In genomic region chr8:77804536-77804935, GRCm38 (mm10) we compare ENCODE assay signal across 19 mouse cellular contexts.
A peak's percentile ranks its signal among the peaks of the same experiment; 100 is the strongest.
DNase-seq lines count a peak whose midpoint lies in the region; ATAC-seq and TF ChIP-seq lines count a peak whose summit lies in the region.
"Had no signal": no experiment of that assay in that cellular context is flagged by ENCODE, and none has a peak within 500 bp of the region (broad histone marks: within the 10 kb centered on the region; RNA-seq: fewer than 3 reads in every experiment).

No protein-coding gene starts in this region.

- TF ChIP-seq CTCF in gastrocnemius, adult 2 months (IDR thresholded peaks at IDR 0.05): no peak

- H3K36me3 ChIP-seq in heart, embryonic 12.5 days: no peaks in the 10 kb centered on the region
- no peaks in the 10 kb centered on the region for H3K36me3 ChIP-seq in lung, embryonic 16.5 days (ENCODE audit: control insufficient read depth, insufficient read depth, low read length)
- H3K36me3 ChIP-seq: embryonic facial prominence, embryonic 12.5 days; forebrain, embryonic 12.5 days; hindbrain, embryonic 12.5 days had no signal

- no peak for ATAC-seq in heart, embryonic 12.5 days (ENCODE audit: insufficient number of reproducible peaks, low FRiP score)
- ATAC-seq in lung, embryonic 16.5 days (ENCODE audit: low read depth): no peak
- ATAC-seq: forebrain, embryonic 16.5 days; hindbrain, embryonic 16.5 days; inflammation-experienced regulatory T-cells, adult 6 months had no signal

- H3K27ac ChIP-seq in gastrocnemius, adult 2 months: peak overlapping the region; percentile 40
- H3K27ac ChIP-seq in heart, embryonic 12.5 days (ENCODE audit: poor library complexity, severe bottlenecking): 0 out of 2 replicates have a peak overlapping the region, but pooled peaks have one; percentile 26
- peak overlapping the region; percentile 89 for H3K27ac ChIP-seq in lung, embryonic 16.5 days (ENCODE audit: low read length)
- H3K27ac ChIP-seq: embryonic facial prominence, embryonic 12.5 days; forebrain, embryonic 12.5 days; hindbrain, embryonic 12.5 days had no signal

- DNase-seq in gastrocnemius, adult 2 months: no peak
- DNase-seq in gastrocnemius, postnatal 36 days: no peak
- no peak for DNase-seq in heart, postnatal 4 days
- no peak for DNase-seq in lung, adult 18-20 months
- no peak for DNase-seq in left cerebral cortex, adult 9 months (ENCODE audit: low spot score in 2 of 2)
- DNase-seq: adrenal gland, postnatal 14 days; cerebellum, adult 11-12 months; cerebellum, adult 9-10 months; cerebellum, postnatal 25 days; gastrocnemius, postnatal 14 days; heart, postnatal 36 days had no signal

- WGBS in heart, embryonic 12.5 days: 47% methylated on average over 6 of the region's 6 CpGs
- WGBS in lung, embryonic 16.5 days: 63% methylated on average over 6 of the region's 6 CpGs

- H3K9ac ChIP-seq in heart, embryonic 12.5 days: no peak overlapping the region
- no peak overlapping the region for H3K9ac ChIP-seq in lung, embryonic 16.5 days (ENCODE audit: low read length)
- H3K9ac ChIP-seq: embryonic facial prominence, embryonic 12.5 days; forebrain, embryonic 12.5 days; hindbrain, embryonic 12.5 days had no signal

- peaks cover 9% of the 10 kb centered on the region for H3K4me1 ChIP-seq in heart, embryonic 12.5 days (replicated peaks)
- peaks cover 19% of the 10 kb centered on the region for H3K4me1 ChIP-seq in lung, embryonic 16.5 days (replicated peaks; ENCODE audit: control insufficient read depth, insufficient read depth, low read length)
- H3K4me1 ChIP-seq: embryonic facial prominence, embryonic 12.5 days; forebrain, embryonic 12.5 days; hindbrain, embryonic 12.5 days had no signal

- H3K4me3 ChIP-seq in gastrocnemius, adult 2 months: no peak overlapping the region
- no peak overlapping the region for H3K4me3 ChIP-seq in heart, embryonic 12.5 days
- no peak overlapping the region for H3K4me3 ChIP-seq in lung, embryonic 16.5 days (ENCODE audit: low read length)
- H3K4me3 ChIP-seq: embryonic facial prominence, embryonic 12.5 days; forebrain, embryonic 12.5 days; hindbrain, embryonic 12.5 days had no signal

- 0 out of 2 replicates have a peak, but pooled peaks cover 3% of the 10 kb centered on the region for H3K9me3 ChIP-seq in heart, embryonic 12.5 days (replicated peaks)
- H3K9me3 ChIP-seq in lung, embryonic 16.5 days (ENCODE audit: control insufficient read depth, low read length): no peaks in the 10 kb centered on the region
- H3K9me3 ChIP-seq: embryonic facial prominence, embryonic 12.5 days; forebrain, embryonic 12.5 days; hindbrain, embryonic 12.5 days had no signal

- no peaks in the 10 kb centered on the region for H3K27me3 ChIP-seq in heart, embryonic 12.5 days (replicated peaks)
- no peaks in the 10 kb centered on the region for H3K27me3 ChIP-seq in lung, embryonic 16.5 days (ENCODE audit: control insufficient read depth, insufficient read depth, low read depth, low read length)
- H3K27me3 ChIP-seq: embryonic facial prominence, embryonic 12.5 days; forebrain, embryonic 12.5 days; hindbrain, embryonic 12.5 days had no signal

- no peak overlapping the region for H3K4me2 ChIP-seq in heart, embryonic 12.5 days
- H3K4me2 ChIP-seq in lung, embryonic 16.5 days (ENCODE audit: low read depth, low read length): no peak overlapping the region
- H3K4me2 ChIP-seq: embryonic facial prominence, embryonic 12.5 days; forebrain, embryonic 12.5 days; hindbrain, embryonic 12.5 days had no signal

- intact Hi-C loops in gastrocnemius, adult 2 months (cut with DNase I): no loop called here
- intact Hi-C loops in gastrocnemius, postnatal 36 days (cut with DNase I): no loop called here

Comparison
In these comparisons a context has a peak if more than half of its experiments do, and no peak if none do; other contexts are left out.
1. H3K27ac ChIP-seq: peak in every context shown above with its lines; median percentile 89 in lung, embryonic 16.5 days; 40 in gastrocnemius, adult 2 months; 26 in heart, embryonic 12.5 days.